Mouse (Mus musculus): ENCODE measurements around the gene Gpr3.

Gpr3 gene

GRCm38 (mm10) chr4:133211751-133212561 lies at the start of gene Gpr3, which contains the start of gene Cd164l2:
Gene Gpr3 (minus strand): TSS chr4:133212536.
Gene Cd164l2 (plus strand): TSS chr4:133212131.
- DNase-seq (ENCODE audit: low spot score) = no peak

DNA sequence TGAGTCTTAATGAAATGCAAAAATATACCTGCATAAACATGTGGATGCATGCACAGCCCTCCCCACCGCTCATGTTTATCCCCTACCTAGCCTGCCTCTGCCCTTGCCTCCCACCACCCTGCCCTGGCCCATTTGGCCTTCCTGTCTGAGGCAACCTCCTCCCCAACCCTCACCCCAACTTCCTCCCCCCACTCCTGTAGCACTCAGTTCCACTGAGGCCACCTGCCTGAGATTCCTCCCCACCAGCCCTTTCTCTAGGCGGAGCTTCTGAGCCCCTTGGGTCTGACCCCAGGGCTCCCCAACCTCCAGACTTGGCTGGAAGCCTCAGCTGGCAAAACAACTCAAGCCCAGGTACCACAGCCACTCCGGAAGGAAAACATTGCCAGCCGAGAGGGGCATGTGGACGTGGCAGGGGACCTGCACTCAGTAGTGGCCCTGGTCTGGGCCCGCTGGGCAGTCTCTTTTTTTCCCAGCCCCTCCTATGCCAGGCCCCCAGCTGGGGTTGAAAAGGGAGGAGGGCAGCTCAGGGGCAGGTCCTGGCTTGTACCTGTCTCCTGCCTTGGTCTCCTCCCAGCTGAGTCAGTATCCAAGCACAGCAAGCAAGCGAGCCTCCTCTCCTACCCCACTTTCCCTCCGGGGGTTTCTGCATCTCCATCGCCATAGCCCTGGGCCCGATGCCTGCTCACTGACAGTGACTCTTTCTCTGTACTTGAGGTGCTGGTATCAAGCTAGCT lies 49.5 kb upstream of the Gpr3 start:
- DNase-seq (ENCODE audit: low spot score) = no peak

GRCm38 (mm10) chr4:133257798-133258408 lies 45.6 kb upstream of the Gpr3 start:
- no peak for DNase-seq (ENCODE audit: low spot score)

GRCm38 (mm10) chr4:133257230-133257629 lies 44.9 kb upstream of the Gpr3 start:
- no peak for DNase-seq (ENCODE audit: low spot score)

- no peak for DNase-seq (ENCODE audit: low spot score)
Measured at GRCm38 (mm10) chr4:133256820-133257219, 44.5 kb upstream of the Gpr3 start.

DNA sequence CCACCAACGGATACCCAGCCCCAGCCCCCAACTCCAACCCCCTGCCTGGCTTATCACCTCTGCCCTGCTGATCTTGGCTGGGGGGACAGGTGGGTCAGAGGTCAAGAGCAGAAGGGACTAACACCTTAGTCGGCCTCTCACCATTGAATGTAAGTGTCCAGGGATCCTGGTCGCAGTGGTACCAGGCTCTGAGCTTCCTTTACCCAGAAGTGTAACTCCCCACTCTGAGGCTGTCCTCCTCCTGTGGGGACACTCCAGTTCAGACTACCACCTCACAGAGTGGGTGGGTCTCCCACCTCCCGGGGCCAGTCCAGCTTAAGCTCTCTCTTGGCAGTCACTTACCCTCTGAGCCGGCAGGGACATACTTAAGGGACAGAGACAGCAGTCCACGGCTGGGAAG lies 43.1 kb upstream of the Gpr3 start:
- no peak for DNase-seq (ENCODE audit: low spot score)

GRCm38 (mm10) chr4:133253412-133253811 lies 41.1 kb upstream of the Gpr3 start:
- no peak for DNase-seq (ENCODE audit: low spot score)

- no peak for DNase-seq (ENCODE audit: low spot score)
Measured at GRCm38 (mm10) chr4:133252089-133252488, 39.8 kb upstream of the Gpr3 start.

DNA sequence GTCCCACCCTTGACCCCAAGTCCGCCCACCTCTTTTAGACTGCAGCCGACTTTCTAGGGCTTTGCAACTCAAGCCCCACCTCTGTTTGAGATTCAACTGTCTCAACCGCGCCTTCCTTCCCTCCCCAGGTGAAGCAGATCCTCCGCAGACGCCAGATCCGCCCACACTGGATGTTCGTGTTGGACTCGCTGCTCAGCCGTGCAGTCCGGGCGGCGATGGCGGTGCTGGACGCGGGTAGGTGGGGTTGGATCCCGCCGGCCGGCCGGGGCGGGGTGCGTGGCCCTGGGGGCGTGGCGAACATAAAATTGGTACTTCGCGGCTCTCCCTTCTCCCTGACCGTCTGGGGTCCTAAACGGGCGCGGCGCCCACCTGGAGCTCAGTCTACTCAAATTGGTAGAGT lies 38.9 kb upstream of the Gpr3 start:
- DNase-seq (ENCODE audit: low spot score) = no peak

GRCm38 (mm10) chr4:133250609-133251008 lies 38.3 kb upstream of the Gpr3 start:
- DNase-seq (ENCODE audit: low spot score) = peak; percentile 79

- DNase-seq (ENCODE audit: low spot score) = no peak
Measured at GRCm38 (mm10) chr4:133247806-133248449, 35.6 kb upstream of the Gpr3 start.

DNA sequence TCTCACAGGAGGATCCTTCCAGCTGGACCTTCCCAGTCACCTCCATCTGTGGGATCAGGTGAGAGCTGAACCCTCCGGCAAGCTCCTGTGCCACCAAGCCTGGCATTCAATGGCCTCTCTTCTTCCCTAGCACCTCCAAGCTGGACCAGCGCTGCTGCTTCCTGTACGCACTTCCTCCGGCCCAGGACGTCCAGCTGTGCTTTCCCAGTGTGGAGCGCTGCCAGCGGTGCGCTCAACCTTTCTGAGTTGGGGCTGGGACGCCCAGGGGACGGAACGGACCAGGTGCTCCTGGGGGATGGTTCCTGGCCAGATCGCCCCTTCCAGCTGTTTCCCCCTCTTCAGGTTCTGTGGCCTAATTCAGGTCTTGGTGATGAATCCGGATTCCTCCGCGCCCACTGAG lies 34.7 kb upstream of the Gpr3 start:
- no peak for DNase-seq (ENCODE audit: low spot score)

DNA sequence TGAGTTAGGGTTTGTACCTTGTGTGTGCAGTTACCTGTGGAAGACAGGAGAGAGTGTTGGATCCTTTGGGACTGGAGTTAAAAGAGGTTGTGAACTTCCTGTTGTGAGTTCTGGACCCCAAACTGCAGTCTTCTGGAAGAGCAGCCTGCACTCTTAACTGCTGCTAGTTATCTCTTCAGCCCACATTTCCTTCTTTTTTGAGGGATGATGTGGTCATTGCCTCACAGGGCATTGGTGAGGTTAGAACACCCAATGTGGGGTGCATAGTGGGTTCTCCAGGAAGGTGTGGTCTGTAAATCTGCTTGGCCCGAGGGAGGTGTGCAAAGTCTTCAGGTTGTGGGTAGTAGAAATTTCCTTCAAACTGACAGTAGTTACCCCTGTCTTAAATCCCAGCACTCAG lies 32.0 kb upstream of the Gpr3 start:
- DNase-seq (ENCODE audit: low spot score) = no peak

- no peak for DNase-seq (ENCODE audit: low spot score)
Measured at GRCm38 (mm10) chr4:133243538-133243937, 31.2 kb upstream of the Gpr3 start.

DNA sequence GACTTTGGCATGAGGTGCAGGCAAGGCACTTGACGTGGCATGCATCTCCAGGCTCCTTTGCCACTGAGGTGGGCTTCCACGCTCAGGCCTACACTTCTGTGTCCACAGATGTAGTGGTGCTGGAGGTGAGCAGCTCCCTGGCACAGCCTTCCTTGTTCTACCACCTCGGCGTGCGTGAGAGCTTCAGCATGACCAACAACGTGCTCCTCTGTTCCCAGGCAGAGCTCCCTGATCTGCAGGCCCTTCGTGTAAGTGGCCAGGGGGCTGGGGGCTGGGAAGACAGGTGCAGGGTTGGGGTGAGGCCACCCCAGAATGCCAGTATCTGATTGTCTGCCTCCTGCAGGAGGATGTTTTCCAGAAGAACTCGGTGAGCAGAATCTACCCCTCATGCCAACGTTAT lies 30.4 kb upstream of the Gpr3 start:
- DNase-seq (ENCODE audit: low spot score) = no peak

DNA sequence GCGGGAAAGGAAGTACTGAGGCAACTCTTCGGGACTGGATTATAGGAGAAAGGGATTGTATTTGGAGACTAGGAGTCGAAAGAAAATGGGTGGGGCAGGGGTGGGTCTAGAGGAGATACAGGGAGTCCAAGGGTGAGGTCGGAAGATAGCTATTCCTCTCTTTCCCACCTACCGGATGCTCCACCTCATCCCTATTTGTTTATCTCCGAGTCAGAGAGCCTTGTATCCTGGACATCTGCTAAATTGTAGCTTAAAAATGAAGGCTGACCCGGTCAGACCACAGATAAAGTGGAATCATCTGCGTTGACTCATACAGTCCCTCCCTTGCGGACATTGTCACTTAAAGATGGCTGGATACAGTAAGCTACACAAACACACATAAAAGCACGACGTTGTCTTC lies 29.6 kb upstream of the Gpr3 start:
- no peak for DNase-seq (ENCODE audit: low spot score)

GRCm38 (mm10) chr4:133240934-133241908 lies 28.9 kb upstream of the Gpr3 start:
- peak; percentile 88 for DNase-seq (ENCODE audit: low spot score)

DNA sequence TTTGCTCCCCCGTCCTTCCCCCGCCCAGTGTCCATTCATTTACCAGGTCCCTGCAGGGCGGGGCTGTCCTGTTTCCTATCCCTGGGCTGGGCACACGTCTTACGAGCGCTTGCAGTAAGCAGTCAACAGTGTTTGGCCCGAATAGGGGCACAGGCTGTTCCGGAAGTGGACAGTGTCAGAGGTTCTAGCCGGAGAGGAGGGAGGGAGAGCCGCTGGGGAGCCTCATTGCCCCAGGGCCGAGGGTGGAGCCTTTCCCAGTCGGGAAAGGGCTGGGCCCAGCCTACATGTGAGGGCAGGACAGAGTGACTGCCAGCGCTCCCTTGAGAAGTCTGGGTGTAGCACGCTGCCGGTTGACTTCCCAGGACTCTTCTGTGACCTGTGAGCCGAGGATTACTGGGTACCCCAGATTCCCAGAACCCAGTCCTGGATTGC lies 28.2 kb upstream of the Gpr3 start, which contains the start of gene Map3k6:
TSS of gene Map3k6 (plus strand) at position 329 of the 432 bp plus-strand sequence.
- no peak for DNase-seq (ENCODE audit: low spot score)

DNA sequence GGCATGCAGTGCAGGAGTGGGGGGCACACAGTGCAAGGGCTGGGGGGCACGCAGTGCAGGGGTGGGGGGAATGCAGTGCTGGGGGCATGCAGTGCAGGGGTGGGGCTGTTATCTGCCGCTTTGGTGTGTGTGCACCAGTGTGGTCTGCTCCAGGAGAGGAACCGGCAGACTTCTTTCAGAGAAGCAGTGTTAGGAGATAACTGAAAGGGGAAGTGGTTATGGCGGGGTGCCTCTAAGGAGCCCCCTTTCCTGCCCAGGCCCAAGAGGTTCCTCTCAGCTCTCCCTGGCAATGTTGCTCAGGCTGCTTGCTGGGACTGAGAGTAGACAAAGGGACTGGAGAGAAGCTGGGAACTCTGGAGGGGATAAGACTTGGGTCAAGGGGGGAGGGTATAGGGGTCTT lies 25.6 kb upstream of the Gpr3 start:
- DNase-seq (ENCODE audit: low spot score) = no peak

DNA sequence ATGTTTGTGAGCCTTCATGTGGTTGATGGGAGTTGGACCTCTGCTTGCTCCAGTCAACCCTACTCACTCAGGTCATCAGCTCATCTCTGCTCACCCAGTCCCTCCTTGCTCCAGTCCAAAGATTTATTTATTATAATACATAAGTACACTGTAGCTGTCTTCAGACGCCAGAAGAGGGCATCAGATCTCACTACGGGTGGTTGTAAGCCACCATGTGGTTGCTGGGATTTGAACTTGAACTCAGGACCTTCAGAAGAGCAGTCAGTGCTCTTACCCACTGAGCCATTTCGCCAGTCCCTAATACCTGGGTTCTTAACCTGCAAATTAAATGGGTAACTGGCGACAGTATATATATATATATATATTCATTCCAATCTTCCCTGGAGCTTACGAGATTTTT lies 23.1 kb upstream of the Gpr3 start:
- DNase-seq (ENCODE audit: low spot score) = no peak

GRCm38 (mm10) chr4:133234771-133235170 lies 22.4 kb upstream of the Gpr3 start:
- DNase-seq (ENCODE audit: low spot score) = no peak
